In the genomic region with DNA sequence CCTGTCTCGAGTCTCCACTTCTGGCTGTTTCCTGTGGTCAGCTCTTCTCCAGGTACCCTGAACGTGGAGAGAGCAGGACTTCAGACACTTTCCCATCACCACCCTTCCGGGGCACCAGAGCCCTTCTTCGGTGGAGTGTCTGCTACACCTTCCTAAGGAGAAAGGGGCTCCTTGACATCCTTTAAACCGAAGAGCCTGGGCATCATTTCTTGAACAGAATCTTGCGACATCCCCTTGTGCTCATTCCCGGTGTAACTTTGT, we compare ENCODE assay signal across 10 mouse cellular contexts. TPM values are rescaled to one million over a fixed set of nuclear protein-coding genes. Genes with fewer than 3 reads are reported as not detected.
DNase-seq lines count a peak whose midpoint lies in the region; ATAC-seq and TF ChIP-seq lines count a peak whose summit lies in the region.
"Had no signal": no experiment of that assay in that cellular context is flagged by ENCODE, and none has a peak within 500 bp of the region (broad histone marks: within the 10 kb centered on the region; RNA-seq: fewer than 3 reads in every experiment).

No protein-coding gene starts in this region.

- peak overlapping the region; percentile 38; the same call in 1 of the 2 replicates for H3K9ac ChIP-seq in heart, embryonic 15.5 days
- peak overlapping the region; percentile 61 for H3K9ac ChIP-seq in hindbrain, postnatal 0 days (replicated peaks; ENCODE audit: low read length)
- H3K9ac ChIP-seq in midbrain, embryonic 16.5 days (ENCODE audit: low read depth, low read length) = peak overlapping the region; percentile 77

- H3K4me3 ChIP-seq in heart, embryonic 15.5 days = peak overlapping the region; percentile 58
- H3K4me3 ChIP-seq in cortical plate, adult 2 months (ENCODE audit: insufficient read depth, low read length) = peak overlapping the region; percentile 86
- peak overlapping the region; percentile 64 for H3K4me3 ChIP-seq in hindbrain, postnatal 0 days (ENCODE audit: low read length)
- H3K4me3 ChIP-seq in midbrain, embryonic 16.5 days (ENCODE audit: low read depth, low read length) = peak overlapping the region; percentile 64

- no peaks in the 10 kb centered on the region for H3K36me3 ChIP-seq in heart, embryonic 15.5 days
- no peaks in the 10 kb centered on the region for H3K36me3 ChIP-seq in hindbrain, postnatal 0 days (ENCODE audit: insufficient read depth, low read length)
- H3K36me3 ChIP-seq in midbrain, embryonic 16.5 days (ENCODE audit: control insufficient read depth, insufficient read depth, low read length) = no peaks in the 10 kb centered on the region

- ATAC-seq in heart, embryonic 15.5 days (replicated peaks; ENCODE audit: insufficient number of reproducible peaks, insufficient read depth, low FRiP score, low read depth) = no peak
- no peak; the same call in 1 of the 2 replicates for ATAC-seq in hindbrain, postnatal 0 days
- ATAC-seq in midbrain, embryonic 16.5 days = no peak; the same call in 1 of the 2 replicates

- peaks cover 54% of the 10 kb centered on the region for H3K27me3 ChIP-seq in heart, embryonic 15.5 days
- H3K27me3 ChIP-seq in hindbrain, postnatal 0 days (ENCODE audit: insufficient read depth, low read length) = no peaks in the 10 kb centered on the region
- no peaks in the 10 kb centered on the region for H3K27me3 ChIP-seq in midbrain, embryonic 16.5 days (ENCODE audit: control insufficient read depth, insufficient read depth, low read depth, low read length)
- H3K27me3 ChIP-seq: CH12.LX had no signal

- no peak for TF ChIP-seq POLR2A in cortical plate, adult 2 months (IDR thresholded peaks at IDR 0.05; ENCODE audit: extremely low read depth, insufficient read depth, low read length)

- under 1% methylated on average over 7 of the region's 7 CpGs for WGBS in heart, embryonic 15.5 days
- 0% methylated on average over 7 of the region's 7 CpGs for WGBS in hindbrain, postnatal 0 days
- WGBS in midbrain, embryonic 16.5 days = 2% methylated on average over 7 of the region's 7 CpGs

- H3K4me1 ChIP-seq in heart, embryonic 15.5 days (replicated peaks) = peaks cover 17% of the 10 kb centered on the region
- H3K4me1 ChIP-seq in cortical plate, adult 2 months (ENCODE audit: control insufficient read depth, insufficient read depth, low read length) = no peaks in the 10 kb centered on the region; the same call in 1 of the 2 replicates
- H3K4me1 ChIP-seq in hindbrain, postnatal 0 days (ENCODE audit: insufficient read depth, low read length) = 0 out of 2 replicates have a peak, but pooled peaks cover 3% of the 10 kb centered on the region
- H3K4me1 ChIP-seq in midbrain, embryonic 16.5 days (ENCODE audit: control insufficient read depth, insufficient read depth, low read length) = 0 out of 2 replicates have a peak, but pooled peaks cover 3% of the 10 kb centered on the region

- H3K4me2 ChIP-seq in heart, embryonic 15.5 days = peak overlapping the region; percentile 99
- peak overlapping the region; percentile 91 for H3K4me2 ChIP-seq in hindbrain, postnatal 0 days (ENCODE audit: low read depth, low read length)
- peak overlapping the region; percentile 78 for H3K4me2 ChIP-seq in midbrain, embryonic 16.5 days (ENCODE audit: low read length)

- H3K9me3 ChIP-seq in heart, embryonic 15.5 days (replicated peaks) = no peaks in the 10 kb centered on the region
- no peaks in the 10 kb centered on the region for H3K9me3 ChIP-seq in hindbrain, postnatal 0 days (ENCODE audit: low read length)
- H3K9me3 ChIP-seq in midbrain, embryonic 16.5 days (replicated peaks; ENCODE audit: control insufficient read depth, low read length, poor library complexity, severe bottlenecking) = no peaks in the 10 kb centered on the region

- DNase-seq in heart, adult 18-20 months = no peak
- DNase-seq in hindbrain, postnatal 0 days (ENCODE audit: low spot score) = peak; percentile 21
- no peak for DNase-seq in spleen, postnatal 36 days (ENCODE audit: low spot score in 2 of 2)
- no peak for DNase-seq in ovary, adult 18-20 months (ENCODE audit: low spot score)
- no peak for DNase-seq in spleen, postnatal 4 days (ENCODE audit: low spot score in 2 of 2)
- DNase-seq: kidney, adult 18-20 months had no signal

- no peak overlapping the region for H3K27ac ChIP-seq in heart, embryonic 15.5 days
- H3K27ac ChIP-seq in cortical plate, adult 2 months (ENCODE audit: insufficient read depth, low read length) = no peak overlapping the region
- H3K27ac ChIP-seq in hindbrain, postnatal 0 days = peak overlapping the region; percentile 64; the same call in 1 of the 2 replicates
- H3K27ac ChIP-seq in midbrain, embryonic 16.5 days (ENCODE audit: low read length) = peak overlapping the region; percentile 75; the same call in 1 of the 2 replicates

- TF ChIP-seq CTCF in cortical plate, adult 2 months (IDR thresholded peaks at IDR 0.05; ENCODE audit: extremely low read depth, insufficient read depth, low read length) = no peak
- TF ChIP-seq CTCF in hindbrain, postnatal 0 days (IDR thresholded peaks at IDR 0.05; ENCODE audit: low read depth) = no peak

RNA-seq across cellular contexts. Expression of gene Lingo2, which starts 0.3 kb away (rescaled TPM):
- polyA plus RNA-seq in heart, embryonic 15.5 days (2015; fragmentation: Nextera tagmentation; extraction: Ambion mirVana) = 0.21 and 0.34 TPM in 2 replicates
- not detected for total RNA-seq in heart, adult 18-20 months (2021)
- polyA plus RNA-seq in cortical plate, adult 2 months (2012; rRNA removed) = 16.7 and 19.7 TPM in 2 replicates
- total RNA-seq in hindbrain, postnatal 0 days (2014; rRNA removed) = 38.4 and 43.6 TPM in 2 replicates
- 42.8 and 44.5 TPM in 2 replicates for polyA plus RNA-seq in hindbrain, postnatal 0 days (2015; fragmentation: Nextera tagmentation; extraction: Ambion mirVana)
- polyA plus RNA-seq in midbrain, embryonic 16.5 days (2015; fragmentation: Nextera tagmentation; extraction: Ambion mirVana) = 70.0 and 71.8 TPM in 2 replicates
- total RNA-seq: CH12.LX had no signal

Comparison
In these comparisons a context has a peak if more than half of its experiments do, and no peak if none do; other contexts are left out.
1. H3K27ac ChIP-seq: peak in hindbrain, postnatal 0 days (single experiment) and midbrain, embryonic 16.5 days (single experiment); none in heart, embryonic 15.5 days (single experiment) and cortical plate, adult 2 months (single experiment).
2. RNA of gene Lingo2, which starts 0.3 kb away (polyA plus RNA-seq): 70.0 to 71.8 TPM in midbrain, embryonic 16.5 days, 42.8 to 44.5 TPM in hindbrain, postnatal 0 days and 16.7 to 19.7 TPM in cortical plate, adult 2 months; 0.21 to 0.34 TPM in heart, embryonic 15.5 days; every median in the first group is over 10 times any median in the second.
3. Peak in every context shown above with its lines, with median percentiles within 50 percentile points of each other: H3K4me2 ChIP-seq, H3K4me3 ChIP-seq and H3K9ac ChIP-seq.